8 mouse cellular contexts compared by ENCODE assay signal in genomic region chr5:22344556-22344975, GRCm38 (mm10). TPM values are rescaled to one million over a fixed set of nuclear protein-coding genes. Genes with fewer than 3 reads are reported as not detected.
DNase-seq lines count a peak whose midpoint lies in the region; ATAC-seq lines count a peak whose summit lies in the region.

Gene Reln, minus strand, starts transcription at chr5:22344702.

- H3K4me2 ChIP-seq in heart, embryonic 15.5 days = peak within 1 kb of the TSS; percentile 99
- peak within 1 kb of the TSS; percentile 88 for H3K4me2 ChIP-seq in neural tube, embryonic 11.5 days (ENCODE audit: low read depth)

- H3K9ac ChIP-seq in heart, embryonic 15.5 days = peak within 1 kb of the TSS; percentile 52
- H3K9ac ChIP-seq in neural tube, embryonic 11.5 days (ENCODE audit: low read length) = peak within 1 kb of the TSS; percentile 73

- H3K9me3 ChIP-seq in heart, embryonic 15.5 days (replicated peaks) = no peaks in the 10 kb centered on the region
- no peaks in the 10 kb centered on the region for H3K9me3 ChIP-seq in neural tube, embryonic 11.5 days (ENCODE audit: control insufficient read depth, low read length)

- H3K27me3 ChIP-seq in heart, embryonic 15.5 days = peaks cover 90% of the 10 kb centered on the region
- H3K27me3 ChIP-seq in neural tube, embryonic 11.5 days (ENCODE audit: control insufficient read depth, insufficient read depth, low read length) = peaks cover 29% of the 10 kb centered on the region

- intact Hi-C loops in left cerebral cortex, postnatal 14 days (cut with DNase I) = loop anchor here (10.0 kb wide), 1 partner anchor 140 kb away; no protein-coding TSS in a partner anchor

- peaks cover 23% of the 10 kb centered on the region for H3K4me1 ChIP-seq in heart, embryonic 15.5 days (replicated peaks)
- H3K4me1 ChIP-seq in neural tube, embryonic 11.5 days (ENCODE audit: control insufficient read depth, insufficient read depth, low read length) = no peaks in the 10 kb centered on the region; the same call in none of the 2 replicates

- ATAC-seq in heart, embryonic 15.5 days (replicated peaks; ENCODE audit: insufficient number of reproducible peaks, insufficient read depth, low FRiP score, low read depth) = peak; percentile 82
- peak; percentile 87 for ATAC-seq in neural tube, embryonic 11.5 days (ENCODE audit: insufficient read depth, low FRiP score, low TSS enrichment)
- no peak for ATAC-seq in monocyte, adult 5-6 weeks (replicated peaks; ENCODE audit: insufficient number of reproducible peaks, low FRiP score, low TSS enrichment, poor library complexity, severe bottlenecking)

- peak; percentile 37 for DNase-seq in embryo, embryonic 10 days (ENCODE audit: low spot score)
- DNase-seq in embryo, embryonic 9.5 days (ENCODE audit: extremely low spot score) = no peak
- no peak for DNase-seq in urinary bladder, adult 2 months (ENCODE audit: low spot score)
- DNase-seq in urinary bladder, postnatal 36 days (ENCODE audit: low spot score in 2 of 2) = no peak
- peak in 1 of 2 experiments; percentile 19 for DNase-seq in left cerebral cortex, postnatal 14 days (ENCODE audit: low spot score in 2 of 2)
- DNase-seq in neural tube, embryonic 11.5 days (ENCODE audit: low spot score) = peak; percentile 68

- H3K27ac ChIP-seq in heart, embryonic 15.5 days = no peak within 1 kb of the TSS
- H3K27ac ChIP-seq in neural tube, embryonic 11.5 days (ENCODE audit: low read depth, low read length) = peak within 1 kb of the TSS; percentile 75

- under 1% methylated on average over 50 of the region's 68 CpGs for WGBS in heart, embryonic 15.5 days
- 0% methylated on average over 34 of the region's 68 CpGs for WGBS in neural tube, embryonic 11.5 days

- no peaks in the 10 kb centered on the region for H3K36me3 ChIP-seq in heart, embryonic 15.5 days
- H3K36me3 ChIP-seq in neural tube, embryonic 11.5 days (ENCODE audit: control insufficient read depth, insufficient read depth, low read length) = no peaks in the 10 kb centered on the region

- H3K4me3 ChIP-seq in heart, embryonic 15.5 days = peak within 1 kb of the TSS; percentile 63
- H3K4me3 ChIP-seq in neural tube, embryonic 11.5 days (ENCODE audit: low read depth, low read length) = peak within 1 kb of the TSS; percentile 58

RNA-seq across cellular contexts. Expression of gene Reln, which starts in this region (rescaled TPM):
- 12.8 and 13.0 TPM in 2 replicates for polyA plus RNA-seq in urinary bladder, adult 2 months (2012; rRNA removed)
- polyA plus RNA-seq in heart, embryonic 15.5 days (2015; fragmentation: Nextera tagmentation; extraction: Ambion mirVana) = 1.5 and 1.8 TPM in 2 replicates
- 100 to 1,000 TPM; 107 to 114 TPM for total RNA-seq in left cerebral cortex, postnatal 14 days (2021)
- polyA plus RNA-seq in neural tube, embryonic 11.5 days (2014; fragmentation: Nextera tagmentation; extraction: Ambion mirVana) = 18.8 and 21.0 TPM in 2 replicates
- total RNA-seq in monocyte, adult 5-6 weeks (2017) = 0.57 to 7.5 TPM (median 0.85 TPM) in 3 replicates

Comparison
In these comparisons a context has a peak if more than half of its experiments do, and no peak if none do; other contexts are left out.
1. RNA of gene Reln (total RNA-seq): 107 to 114 TPM in left cerebral cortex, postnatal 14 days; 0.57 to 7.5 TPM in monocyte, adult 5-6 weeks; every median in the first group is over 10 times any median in the second.
2. DNase-seq: peak in embryo, embryonic 10 days (single experiment) and neural tube, embryonic 11.5 days (single experiment); none in embryo, embryonic 9.5 days (single experiment), urinary bladder, adult 2 months (single experiment) and urinary bladder, postnatal 36 days (0 of 2).